In the genomic region with DNA sequence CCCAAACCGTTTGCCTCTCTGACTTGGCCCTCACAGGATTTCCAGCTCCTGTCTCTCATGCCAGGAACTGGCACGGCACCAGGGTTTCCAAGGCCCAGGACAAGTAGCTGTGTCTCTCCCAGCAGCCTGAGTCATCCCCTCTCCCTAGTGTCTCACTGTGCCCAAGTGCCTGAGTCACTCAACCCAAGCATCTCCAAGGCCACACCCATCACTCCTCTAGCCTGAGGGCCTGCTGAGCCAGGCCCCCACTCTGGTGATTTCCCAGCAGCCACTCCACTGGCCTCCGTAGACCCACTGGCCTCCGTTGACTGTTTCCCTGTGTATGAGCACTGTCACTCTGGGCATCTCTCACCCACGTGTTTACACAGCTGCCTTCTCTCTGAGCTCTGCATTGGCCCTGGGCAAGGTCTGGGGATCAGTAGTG, we compare ENCODE assay signal across 8 mouse cellular contexts. TPM values are rescaled to one million over a fixed set of nuclear protein-coding genes. Genes with fewer than 3 reads are reported as not detected.
DNase-seq lines count a peak whose midpoint lies in the region; ATAC-seq lines count a peak whose summit lies in the region.

No protein-coding gene starts in this region.

- H3K27ac ChIP-seq in embryonic facial prominence, embryonic 13.5 days = no peak overlapping the region
- H3K27ac ChIP-seq in heart, embryonic 16.5 days (ENCODE audit: low read length) = no peak overlapping the region
- peak overlapping the region; percentile 81 for H3K27ac ChIP-seq in midbrain, embryonic 12.5 days (replicated peaks)
- H3K27ac ChIP-seq in liver, embryonic 12.5 days = no peak overlapping the region

- no peak overlapping the region for H3K9ac ChIP-seq in embryonic facial prominence, embryonic 13.5 days
- no peak overlapping the region for H3K9ac ChIP-seq in heart, embryonic 16.5 days (ENCODE audit: low read length)
- H3K9ac ChIP-seq in midbrain, embryonic 12.5 days (replicated peaks) = no peak overlapping the region
- no peak overlapping the region for H3K9ac ChIP-seq in liver, embryonic 12.5 days

- DNase-seq in 3T3-L1 (ENCODE audit: low read depth, low spot score) = peak; percentile 99
- peak; percentile 78 to 80 for DNase-seq in adrenal gland, adult 18-20 months (ENCODE audit: low spot score in 2 of 2)
- DNase-seq in layer of hippocampus, postnatal 10 days (ENCODE audit: low spot score in 2 of 2) = peak; percentile 53 to 69
- peak; percentile 47 for DNase-seq in urinary bladder, adult 2 months (ENCODE audit: low spot score)

- 0 out of 2 replicates have a peak, but pooled peaks have one; percentile 20 for ATAC-seq in embryonic facial prominence, embryonic 13.5 days (ENCODE audit: insufficient number of reproducible peaks, insufficient read depth, low FRiP score, low TSS enrichment, low read depth)
- ATAC-seq in heart, embryonic 16.5 days (replicated peaks; ENCODE audit: extremely low read depth, insufficient read depth, low FRiP score) = peak; percentile 35
- no peak for ATAC-seq in midbrain, embryonic 12.5 days (ENCODE audit: low FRiP score, low read depth)
- no peak for ATAC-seq in liver, embryonic 12.5 days

- WGBS in embryonic facial prominence, embryonic 13.5 days = 34% methylated on average over 5 of the region's 5 CpGs
- WGBS in heart, embryonic 16.5 days = 53% methylated on average over 5 of the region's 5 CpGs
- WGBS in midbrain, embryonic 12.5 days = 60% methylated on average over 5 of the region's 5 CpGs
- WGBS in liver, embryonic 12.5 days (ENCODE audit: insufficient replicate concordance) = 60% methylated on average over 5 of the region's 5 CpGs

- no peak overlapping the region for H3K4me3 ChIP-seq in embryonic facial prominence, embryonic 13.5 days
- H3K4me3 ChIP-seq in heart, embryonic 16.5 days (ENCODE audit: low read length) = no peak overlapping the region
- H3K4me3 ChIP-seq in midbrain, embryonic 12.5 days = no peak overlapping the region
- no peak overlapping the region for H3K4me3 ChIP-seq in liver, embryonic 12.5 days

- no peaks in the 10 kb centered on the region for H3K36me3 ChIP-seq in embryonic facial prominence, embryonic 13.5 days
- H3K36me3 ChIP-seq in heart, embryonic 16.5 days (ENCODE audit: control insufficient read depth, insufficient read depth) = no peaks in the 10 kb centered on the region
- H3K36me3 ChIP-seq in midbrain, embryonic 12.5 days = no peaks in the 10 kb centered on the region
- H3K36me3 ChIP-seq in liver, embryonic 12.5 days = no peaks in the 10 kb centered on the region

- no peaks in the 10 kb centered on the region for H3K27me3 ChIP-seq in embryonic facial prominence, embryonic 13.5 days
- no peaks in the 10 kb centered on the region for H3K27me3 ChIP-seq in heart, embryonic 16.5 days (ENCODE audit: control insufficient read depth, insufficient read depth, low read length)
- peaks cover 24% of the 10 kb centered on the region for H3K27me3 ChIP-seq in midbrain, embryonic 12.5 days
- H3K27me3 ChIP-seq in liver, embryonic 12.5 days (replicated peaks) = no peaks in the 10 kb centered on the region

- no peak overlapping the region for H3K4me2 ChIP-seq in embryonic facial prominence, embryonic 13.5 days
- no peak overlapping the region for H3K4me2 ChIP-seq in heart, embryonic 16.5 days (ENCODE audit: low read depth, low read length)
- no peak overlapping the region for H3K4me2 ChIP-seq in midbrain, embryonic 12.5 days (replicated peaks)
- H3K4me2 ChIP-seq in liver, embryonic 12.5 days = no peak overlapping the region

- H3K4me1 ChIP-seq in embryonic facial prominence, embryonic 13.5 days = peaks cover 21% of the 10 kb centered on the region
- H3K4me1 ChIP-seq in heart, embryonic 16.5 days (ENCODE audit: control insufficient read depth, insufficient read depth, low read length) = peaks cover 17% of the 10 kb centered on the region
- peaks cover 46% of the 10 kb centered on the region for H3K4me1 ChIP-seq in midbrain, embryonic 12.5 days
- peaks cover 16% of the 10 kb centered on the region for H3K4me1 ChIP-seq in liver, embryonic 12.5 days

- H3K9me3 ChIP-seq in embryonic facial prominence, embryonic 13.5 days = no peaks in the 10 kb centered on the region
- H3K9me3 ChIP-seq in heart, embryonic 16.5 days (replicated peaks; ENCODE audit: control insufficient read depth, low read length) = no peaks in the 10 kb centered on the region
- H3K9me3 ChIP-seq in midbrain, embryonic 12.5 days = no peaks in the 10 kb centered on the region
- H3K9me3 ChIP-seq in liver, embryonic 12.5 days (replicated peaks) = no peaks in the 10 kb centered on the region

RNA-seq across cellular contexts. Expression of a gene that starts 37.7 kb away (rescaled TPM):
- 10 to 100 TPM in 1 of 2 experiments, 1 to 10 TPM in 1; 6.6 to 10.9 TPM for total RNA-seq in adrenal gland, adult 18-20 months (2021)
- 3.9 TPM in 2 replicates for polyA plus RNA-seq in embryonic facial prominence, embryonic 13.5 days (2015; fragmentation: Nextera tagmentation; extraction: Ambion mirVana)
- 2.2 and 2.8 TPM in 2 replicates for polyA plus RNA-seq in heart, embryonic 16.5 days (2015; fragmentation: Nextera tagmentation; extraction: Ambion mirVana)
- 100 to 1,000 TPM; 178 to 182 TPM for total RNA-seq in layer of hippocampus, postnatal 10 days (2021)
- polyA plus RNA-seq in midbrain, embryonic 12.5 days (2016; fragmentation: Nextera tagmentation; extraction: Ambion mirVana) = 87.5 and 98.6 TPM in 2 replicates
- 13.1 and 16.0 TPM in 2 replicates for polyA plus RNA-seq in urinary bladder, adult 2 months (2012; rRNA removed)
- 0.13 and 0.25 TPM in 2 replicates for polyA plus RNA-seq in liver, embryonic 12.5 days (2016; fragmentation: Nextera tagmentation; extraction: Ambion mirVana)

RNA-seq across cellular contexts. Expression of a gene that starts 48.1 kb away (rescaled TPM):
- total RNA-seq in adrenal gland, adult 18-20 months (2021) = 100 to 1,000 TPM; 244 to 442 TPM
- polyA plus RNA-seq in embryonic facial prominence, embryonic 13.5 days (2015; fragmentation: Nextera tagmentation; extraction: Ambion mirVana) = 1,619 and 1,744 TPM in 2 replicates
- polyA plus RNA-seq in heart, embryonic 16.5 days (2015; fragmentation: Nextera tagmentation; extraction: Ambion mirVana) = 1,129 and 1,149 TPM in 2 replicates
- total RNA-seq in layer of hippocampus, postnatal 10 days (2021) = 10 to 100 TPM; 58.2 to 62.0 TPM
- 475 and 557 TPM in 2 replicates for polyA plus RNA-seq in midbrain, embryonic 12.5 days (2016; fragmentation: Nextera tagmentation; extraction: Ambion mirVana)
- polyA plus RNA-seq in urinary bladder, adult 2 months (2012; rRNA removed) = 473 and 550 TPM in 2 replicates
- polyA plus RNA-seq in liver, embryonic 12.5 days (2016; fragmentation: Nextera tagmentation; extraction: Ambion mirVana) = 249 and 251 TPM in 2 replicates

Comparison
In these comparisons a context has a peak if more than half of its experiments do, and no peak if none do; other contexts are left out.
1. DNase-seq: peak in every context shown above with its lines; median percentile 99 in 3T3-L1; 79 in adrenal gland, adult 18-20 months; 61 in layer of hippocampus, postnatal 10 days; 47 in urinary bladder, adult 2 months.
2. ATAC-seq: peak in embryonic facial prominence, embryonic 13.5 days (single experiment) and heart, embryonic 16.5 days (single experiment); none in midbrain, embryonic 12.5 days (single experiment) and liver, embryonic 12.5 days (single experiment).